ENCODE assay signal across 9 mouse cellular contexts in genomic region chr17:12455143-12455790, GRCm38 (mm10). TPM values are rescaled to one million over a fixed set of nuclear protein-coding genes. Genes with fewer than 3 reads are reported as not detected.
A peak's percentile ranks its signal among the peaks of the same experiment; 100 is the strongest.
DNase-seq lines count a peak whose midpoint lies in the region; ATAC-seq and TF ChIP-seq lines count a peak whose summit lies in the region.
"Had no signal": no experiment of that assay in that cellular context is flagged by ENCODE, and none has a peak within 500 bp of the region (broad histone marks: within the 10 kb centered on the region; RNA-seq: fewer than 3 reads in every experiment).

No protein-coding gene starts in this region.

- no peaks in the 10 kb centered on the region for H3K9me3 ChIP-seq in MEL (replicated peaks; ENCODE audit: insufficient read depth, low read length)
- no peaks in the 10 kb centered on the region for H3K9me3 ChIP-seq in forebrain, embryonic 12.5 days
- H3K9me3 ChIP-seq: embryonic facial prominence, embryonic 15.5 days; limb, embryonic 15.5 days had no signal

- no peak overlapping the region for H3K4me2 ChIP-seq in forebrain, embryonic 12.5 days
- H3K4me2 ChIP-seq: embryonic facial prominence, embryonic 15.5 days; limb, embryonic 15.5 days had no signal

- ATAC-seq in forebrain, embryonic 12.5 days (ENCODE audit: low FRiP score): no peak

- H3K36me3 ChIP-seq in MEL (ENCODE audit: control insufficient read depth in 1 of 2, insufficient read depth in 2 of 2, low read length in 2 of 2): peaks cover 0 to 18% of the 10 kb centered on the region in 2 experiments; a peak in 1 of 4 replicates
- H3K36me3 ChIP-seq in small intestine, adult 2 months (ENCODE audit: control insufficient read depth, insufficient read depth, low read length): no peaks in the 10 kb centered on the region
- no peaks in the 10 kb centered on the region for H3K36me3 ChIP-seq in forebrain, embryonic 12.5 days (replicated peaks)
- H3K36me3 ChIP-seq: embryonic facial prominence, embryonic 15.5 days; limb, embryonic 15.5 days had no signal

- peak; percentile 59 for TF ChIP-seq CTCF in left cerebral cortex, adult 2 months (IDR thresholded peaks at IDR 0.05)
- peak; percentile 60 to 81 (median 75) for TF ChIP-seq CTCF in MEL (IDR thresholded peaks at IDR 0.05 in 2 of 3, conservative IDR thresholded peaks at IDR 0.05 in 1 of 3; ENCODE audit: control insufficient read depth in 1 of 3, insufficient read depth in 1 of 3, low read depth in 2 of 3, low read length in 3 of 3, poor library complexity in 1 of 3, severe bottlenecking in 1 of 3)
- TF ChIP-seq CTCF in small intestine, adult 2 months (IDR thresholded peaks at IDR 0.05; ENCODE audit: extremely low read depth, insufficient read length, insufficient replicate concordance, low read depth, low read length): peak; percentile 63; the same call in 1 of the 2 replicates

- H3K27me3 ChIP-seq in MEL (ENCODE audit: control insufficient read depth in 1 of 2, insufficient read depth in 2 of 2, low read length in 2 of 2): no peaks in the 10 kb centered on the region
- H3K27me3 ChIP-seq in small intestine, adult 2 months (ENCODE audit: control insufficient read depth, insufficient read depth, low read length): no peaks in the 10 kb centered on the region
- no peaks in the 10 kb centered on the region for H3K27me3 ChIP-seq in forebrain, embryonic 12.5 days
- H3K27me3 ChIP-seq: embryonic facial prominence, embryonic 15.5 days; limb, embryonic 15.5 days had no signal

- H3K79me2 ChIP-seq in MEL (ENCODE audit: control insufficient read depth, insufficient read depth, low read length, poor library complexity): no peaks in the 10 kb centered on the region

- TF ChIP-seq RAD21 in MEL (IDR thresholded peaks at IDR 0.05; ENCODE audit: low read depth, low read length): peak; percentile 26

- no peak overlapping the region for H3K27ac ChIP-seq in left cerebral cortex, adult 2 months
- H3K27ac ChIP-seq in MEL (ENCODE audit: control insufficient read depth, low read depth, low read length): no peak overlapping the region
- H3K27ac ChIP-seq in small intestine, adult 2 months (ENCODE audit: insufficient read depth, low read depth, low read length): no peak overlapping the region
- no peak overlapping the region for H3K27ac ChIP-seq in forebrain, embryonic 12.5 days
- H3K27ac ChIP-seq: embryonic facial prominence, embryonic 15.5 days; limb, embryonic 15.5 days had no signal

- DNase-seq in left cerebral cortex, adult 2 months (ENCODE audit: extremely low spot score in 1 of 2, low spot score in 2 of 2): no peak
- no peak for DNase-seq in left cerebral cortex, adult 8-10 months (ENCODE audit: low spot score in 2 of 2)
- peak; percentile 54 for DNase-seq in MEL (ENCODE audit: low read depth, low spot score)
- peak; percentile 31 for DNase-seq in brain, adult 2 months (ENCODE audit: low read depth, low spot score)
- peak; percentile 59 to 66 for DNase-seq in heart, postnatal 10 days

- no peak for TF ChIP-seq POLR2A in MEL (IDR thresholded peaks at IDR 0.05; ENCODE audit: control insufficient read depth in 1 of 2, insufficient read depth in 1 of 2, low read depth in 1 of 2, low read length in 2 of 2, poor library complexity in 1 of 2)
- no peak for TF ChIP-seq POLR2A in small intestine, adult 2 months (IDR thresholded peaks at IDR 0.05; ENCODE audit: low read depth, low read length)

- H3K4me1 ChIP-seq in MEL (ENCODE audit: control insufficient read depth in 1 of 2, insufficient read depth in 2 of 2, low read length in 2 of 2): no peaks in the 10 kb centered on the region
- H3K4me1 ChIP-seq in small intestine, adult 2 months (ENCODE audit: control insufficient read depth, insufficient read depth, insufficient read length, low read length): no peaks in the 10 kb centered on the region
- peaks cover 2% of the 10 kb centered on the region; the same call in 1 of the 2 replicates for H3K4me1 ChIP-seq in forebrain, embryonic 12.5 days
- H3K4me1 ChIP-seq: limb, embryonic 15.5 days had no signal

- 75% methylated on average over 5 of the region's 5 CpGs for WGBS in small intestine, adult 2 months
- WGBS in forebrain, embryonic 12.5 days: 82% methylated on average over 5 of the region's 5 CpGs

- no peak for TF ChIP-seq EP300 in MEL (IDR thresholded peaks at IDR 0.05; ENCODE audit: low read depth in 1 of 2, low read length in 2 of 2)

- H3K9ac ChIP-seq in MEL (ENCODE audit: control insufficient read depth, low read depth, low read length, poor library complexity, severe bottlenecking): no peak overlapping the region
- H3K9ac ChIP-seq in forebrain, embryonic 12.5 days: no peak overlapping the region
- H3K9ac ChIP-seq: embryonic facial prominence, embryonic 15.5 days; limb, embryonic 15.5 days had no signal

- intact Hi-C loops in left cerebral cortex, adult 2 months (cut with DNase I): no loop called here
- intact Hi-C loops in heart, postnatal 10 days (cut with DNase I): loop anchor here (2.0 kb wide), 1 partner anchor 38 kb away; no protein-coding TSS in a partner anchor

- H3K4me3 ChIP-seq in left cerebral cortex, adult 2 months: no peak overlapping the region
- H3K4me3 ChIP-seq in MEL (ENCODE audit: control insufficient read depth in 1 of 2, insufficient read depth in 1 of 2, low read depth in 2 of 2, low read length in 2 of 2): no peak overlapping the region
- H3K4me3 ChIP-seq in small intestine, adult 2 months (ENCODE audit: low read depth, low read length): no peak overlapping the region
- H3K4me3 ChIP-seq in forebrain, embryonic 12.5 days (replicated peaks): no peak overlapping the region
- H3K4me3 ChIP-seq: embryonic facial prominence, embryonic 15.5 days; limb, embryonic 15.5 days had no signal

TF ChIP-seq in MEL, 35 proteins besides CTCF, POLR2A, EP300 and RAD21:
- TF ChIP-seq TAL1 (IDR thresholded peaks at IDR 0.05; ENCODE audit: low read length) (no peak), GABPA (IDR thresholded peaks at IDR 0.05; ENCODE audit: low read depth, low read length) (no peak), SMC3 (IDR thresholded peaks at IDR 0.05; ENCODE audit: low read depth, low read length) (peak; percentile 58)

RNA-seq across cellular contexts. Expression of gene Slc22a3, which starts 52.2 kb away (rescaled TPM):
- total RNA-seq in left cerebral cortex, adult 2 months (2021): 1 to 10 TPM; 1.9 to 2.8 TPM
- 1 to 10 TPM; 2.6 to 3.5 (median 3.1) TPM for total RNA-seq in left cerebral cortex, adult 8-10 months (2022)
- 31.5 and 56.0 TPM in 2 replicates for total RNA-seq in MEL (2012; rRNA removed)
- polyA plus RNA-seq in MEL (2012; ENCODE audit: insufficient read depth in 1 of 2, insufficient read length in 2 of 2, low read depth in 1 of 2, low replicate concordance in 2 of 2, missing spikeins in 1 of 2): 10 to 100 TPM in 1 of 2 experiments, not detected in 1; 87.7 TPM
- 1 to 10 TPM; 1.8 to 2.3 TPM for total RNA-seq in heart, postnatal 10 days (2021)
- 0.08 and 0.58 TPM in 2 replicates for polyA plus RNA-seq in small intestine, adult 2 months (2012; rRNA removed)
- not detected in 2 replicates for polyA plus RNA-seq in forebrain, embryonic 12.5 days (2016; fragmentation: Nextera tagmentation; extraction: Ambion mirVana)

Comparison
In these comparisons a context has a peak if more than half of its experiments do, and no peak if none do; other contexts are left out.
1. DNase-seq: peak in MEL (single experiment), brain, adult 2 months (single experiment) and heart, postnatal 10 days (2 of 2); none in left cerebral cortex, adult 2 months (0 of 2) and left cerebral cortex, adult 8-10 months (0 of 2).
2. Peak in every context shown above with its lines, with median percentiles within 50 percentile points of each other: CTCF ChIP-seq.